Mouse (Mus musculus) neural tube, embryonic 10.5 days (tissue): Measurements from ENCODE around the gene Aldh3a1.

Experiments
- DNase-seq: peaks from one replicate; pipeline ENCODE4 v3.0.0-alpha.2; 2017; ENCODE audit warnings: low spot score; ENCODE audit errors: extremely low spot score

Aldh3a1 gene

DNA sequence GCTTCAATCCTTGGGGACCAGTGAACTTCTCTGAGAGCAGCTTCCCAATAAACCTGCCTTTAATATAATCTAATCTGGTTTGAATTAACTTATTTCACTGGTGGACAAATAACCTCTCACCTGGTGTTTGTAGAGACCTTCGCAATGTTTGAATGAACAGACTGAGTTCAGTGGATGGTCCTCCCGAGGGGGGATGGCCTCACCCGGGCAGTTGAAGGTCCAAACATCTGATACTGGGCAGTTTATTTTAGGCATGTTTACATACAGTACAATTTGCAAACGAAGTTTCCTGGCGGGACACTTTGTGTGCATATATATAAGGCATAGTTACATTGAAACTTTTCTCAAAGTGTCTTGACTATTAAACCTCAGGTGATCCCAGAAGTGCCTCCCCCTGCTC, 26.8 kb downstream of the Aldh3a1 start:
- DNase-seq, result no peak

DNA sequence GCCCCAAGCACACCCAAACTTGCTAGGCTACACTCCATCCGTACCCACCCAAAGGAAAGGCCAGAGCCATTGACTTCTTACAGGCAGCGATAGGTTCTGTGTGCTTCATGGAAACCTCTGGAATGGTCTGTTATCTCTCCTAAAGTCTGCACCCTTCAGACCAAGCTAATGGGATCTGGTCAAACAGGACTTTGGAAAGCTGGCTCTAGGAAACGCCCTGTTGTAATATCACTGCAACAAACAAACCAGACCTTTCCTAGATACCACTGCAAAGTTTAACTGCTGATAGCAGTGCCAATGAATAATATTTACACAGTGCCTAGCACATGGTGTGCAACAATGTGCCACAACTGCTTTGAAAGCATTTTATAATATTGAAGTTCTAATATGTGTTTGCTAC, 28.7 kb downstream of the Aldh3a1 start:
- DNase-seq, result no peak

DNA sequence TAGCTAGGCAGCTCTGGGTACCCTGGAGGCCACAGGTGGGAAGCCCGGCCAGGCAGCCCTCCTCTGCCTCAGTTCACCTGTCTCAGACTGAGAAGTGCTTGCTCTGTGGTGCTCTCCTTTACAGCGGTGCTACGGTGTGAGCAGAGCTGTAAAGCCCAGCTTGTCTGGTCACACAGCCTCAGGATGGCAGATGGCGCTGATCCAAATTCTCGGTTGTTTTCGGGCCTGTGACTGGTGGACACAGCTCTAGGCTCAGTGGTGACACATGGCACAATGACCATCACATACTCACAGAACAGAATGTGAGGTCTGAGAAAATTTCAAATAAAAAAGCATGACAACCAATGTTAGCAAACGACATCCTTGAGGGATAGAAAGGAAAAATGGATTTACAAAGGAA, 37.1 kb downstream of the Aldh3a1 start:
- no peak for DNase-seq

DNA sequence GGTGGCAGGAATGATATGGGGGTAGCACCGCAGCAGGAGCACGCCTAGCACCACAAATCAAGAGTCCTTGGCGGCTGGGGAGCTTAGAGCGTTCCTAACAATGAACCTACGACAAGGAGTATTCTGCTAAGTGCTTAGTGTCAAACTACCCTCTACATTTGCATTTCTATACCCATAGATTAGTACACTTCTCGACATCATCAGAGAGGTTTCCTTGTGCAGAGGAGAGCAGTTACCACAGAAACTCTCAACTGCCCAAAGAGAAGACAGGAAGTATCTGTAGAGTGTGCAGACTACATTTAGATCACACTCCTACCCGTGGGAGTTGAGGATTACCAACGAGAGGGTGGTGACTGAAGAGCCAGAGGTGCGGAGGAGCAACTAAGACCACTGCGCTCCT, 44.4 kb downstream of the Aldh3a1 start:
- DNase-seq, result no peak

DNA sequence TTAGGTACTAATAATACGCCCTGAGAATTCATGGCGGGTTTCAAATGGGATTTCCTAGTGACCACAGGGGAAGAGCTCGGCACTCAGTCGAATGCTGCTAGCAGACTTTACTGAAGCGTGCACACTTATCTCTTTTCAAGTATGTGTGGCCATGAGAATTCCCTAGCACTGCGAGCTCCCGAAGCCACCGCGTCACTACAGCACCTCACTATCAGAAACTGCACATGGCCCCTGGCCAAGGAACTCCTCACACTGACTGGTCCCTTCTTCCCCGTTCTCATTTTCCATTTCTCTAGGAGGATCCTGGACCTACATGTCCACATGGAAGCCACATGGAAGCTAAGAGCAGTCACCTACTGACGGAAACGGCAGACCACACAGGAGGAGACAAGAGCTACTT, 45.5 kb downstream of the Aldh3a1 start:
- DNase-seq, result no peak

DNA sequence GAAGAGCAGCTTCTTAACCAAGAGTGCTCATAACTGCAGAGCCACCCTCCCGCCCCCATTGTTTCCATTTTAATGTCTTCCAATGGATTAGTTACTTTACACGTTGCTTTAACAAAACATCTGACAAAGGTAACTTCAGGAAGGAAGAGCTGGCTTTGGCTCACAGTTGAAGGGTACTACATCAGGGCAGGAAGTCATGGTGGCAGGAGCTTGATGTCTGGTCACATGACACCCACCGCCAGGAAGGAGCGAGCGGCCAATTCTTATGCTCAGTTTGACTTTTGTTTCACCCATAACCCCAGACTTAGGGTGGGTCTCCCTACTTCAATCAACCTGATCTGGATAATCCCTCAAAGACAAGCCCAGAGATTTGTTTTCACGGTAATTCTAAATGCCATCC, 51.8 kb downstream of the Aldh3a1 start:
- no peak for DNase-seq

DNA sequence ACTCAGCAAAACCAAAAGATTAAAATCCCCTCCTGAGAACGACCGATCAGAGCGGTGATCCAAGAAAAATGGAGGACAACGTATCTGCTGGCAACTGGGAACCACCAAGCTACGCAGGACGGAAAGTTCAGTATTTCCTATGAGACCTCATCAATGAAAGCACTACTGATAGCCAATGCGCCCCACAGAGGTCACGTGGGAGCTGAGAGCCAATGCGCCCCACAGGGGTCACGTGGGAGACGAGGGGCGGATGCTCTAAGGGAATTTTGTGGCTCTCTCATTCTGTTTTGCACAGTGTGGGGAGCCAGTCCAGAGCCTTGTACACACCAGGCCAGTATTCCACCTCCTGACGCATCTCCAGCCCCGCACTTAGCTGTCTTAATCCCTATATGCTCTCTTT, 55.2 kb downstream of the Aldh3a1 start:
- no peak for DNase-seq

DNA sequence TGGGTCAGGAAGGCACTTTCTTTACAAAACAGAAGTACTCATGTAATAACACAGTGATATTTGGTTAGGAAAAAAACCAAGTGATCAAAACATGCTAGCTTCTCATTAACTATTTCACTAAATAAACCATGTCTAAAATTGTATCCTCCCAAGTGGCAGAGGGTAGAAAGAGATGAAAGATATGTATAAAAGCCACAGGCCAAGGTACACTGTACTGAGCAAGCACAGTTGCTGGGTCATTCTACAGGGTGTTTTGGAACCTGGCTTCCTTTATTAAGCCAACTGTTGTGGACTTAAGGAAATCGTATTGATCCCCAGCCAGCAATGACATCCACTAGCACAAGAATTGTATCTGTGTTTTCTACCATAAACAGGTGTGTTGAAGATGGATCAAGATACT, 56.5 kb downstream of the Aldh3a1 start:
- DNase-seq, result no peak

DNA sequence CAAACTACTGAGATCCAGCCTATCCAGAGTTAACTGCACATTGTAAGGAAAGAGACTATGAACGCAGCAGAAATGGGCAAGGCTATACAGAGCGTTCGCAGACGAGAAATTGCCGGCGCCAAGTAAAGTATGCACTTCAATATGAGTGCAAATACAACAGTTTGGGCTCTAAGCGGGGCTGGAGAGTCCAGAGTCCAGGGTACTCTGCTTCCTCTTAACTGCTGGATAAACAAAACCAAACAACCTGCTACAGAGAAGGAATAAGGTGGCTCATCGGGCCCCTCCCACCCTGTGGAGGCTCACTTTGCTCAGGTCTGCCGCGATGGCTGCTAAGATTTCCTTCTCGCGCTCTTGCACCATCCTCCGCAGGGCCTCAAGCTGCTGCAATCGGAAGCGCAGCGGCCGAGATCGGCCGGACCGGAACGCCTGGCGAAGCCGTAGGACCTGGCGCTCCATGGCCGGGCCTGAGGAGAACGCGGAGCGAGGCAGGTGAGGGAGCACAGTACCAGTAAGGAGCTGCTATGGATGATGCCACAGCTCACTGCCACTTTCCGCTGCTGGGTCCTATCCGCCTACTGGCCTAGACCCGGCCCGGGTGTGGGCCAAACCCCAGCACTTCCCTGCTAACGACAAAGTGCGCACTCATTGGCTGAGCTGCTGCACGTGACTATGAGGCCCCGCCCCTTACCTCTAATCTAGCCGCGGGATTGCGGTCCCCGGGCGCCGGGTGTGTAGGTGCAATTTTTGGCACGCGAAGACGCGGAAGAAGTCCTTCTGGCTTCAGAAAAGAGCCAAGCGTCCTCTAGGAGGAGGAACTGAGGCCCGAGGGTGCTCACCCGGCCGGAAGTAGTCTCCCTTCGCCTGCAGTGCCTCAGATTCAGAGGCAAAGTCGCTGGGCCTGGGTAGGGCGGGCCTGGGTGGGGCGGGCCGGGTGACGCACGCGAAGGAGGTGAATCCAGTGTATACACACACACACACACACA, 59.5 kb downstream of the Aldh3a1 start, which contains the start of gene Aldh3a2:
Gene Aldh3a2, minus strand, starts transcription at position 914 of the 983 bp plus-strand sequence.
- peak; percentile 96 for DNase-seq
